Mouse (Mus musculus) limb, embryonic 14.5 days (tissue): ENCODE data around the gene St6galnac1. TPM values are rescaled to one million over a fixed set of nuclear protein-coding genes. Genes with fewer than 3 reads are reported as not detected.
"Not testable (repeated sequence)": the region's sequence is repeated elsewhere in the genome, so short reads cannot be mapped to it uniquely, and the experiment has no call there.

Source experiments
- ATAC-seq: fragments of 200-750 bp; cut with Nextera tagmentation; 2 replicates; pipeline ENCODE4 v1.8.0; 2017; ENCODE audit warnings: low read depth, moderate number of reproducible peaks, moderate TSS enrichment; ENCODE audit not compliant: low FRiP score
- DNase-seq: peaks from one replicate; pipeline ENCODE4 v3.0.0-alpha.2; 2015; ENCODE audit warnings: low spot score
- H3K27ac ChIP-seq: fragments of 300-500 bp; sonication (generic); replicated peaks from 2 replicates; pipeline ENCODE4 v1.5.1; 2014; ENCODE audit warnings: low read depth, mild to moderate bottlenecking, low read length, moderate library complexity, mixed read lengths
- H3K27me3 ChIP-seq: fragments of 300-500 bp; sonication (generic); 2 replicates; pipeline ENCODE4 v1.6.1; 2014; ENCODE audit warnings: low read length, mixed read lengths; ENCODE audit not compliant: control insufficient read depth, insufficient read depth
- H3K36me3 ChIP-seq: fragments of 300-500 bp; sonication (generic); 2 replicates; pipeline ENCODE4 v1.6.1; 2014; ENCODE audit warnings: mild to moderate bottlenecking, low read length, moderate library complexity, mixed read lengths; ENCODE audit not compliant: control insufficient read depth, insufficient read depth
- H3K4me1 ChIP-seq: fragments of 300-500 bp; sonication (generic); 2 replicates; pipeline ENCODE4 v1.6.1; 2014; ENCODE audit warnings: antibody characterized with exemption, low read length, mixed read lengths; ENCODE audit not compliant: control insufficient read depth, insufficient read depth
- H3K4me2 ChIP-seq: fragments of 300-500 bp; sonication (generic); replicated peaks from 2 replicates; pipeline ENCODE4 v1.6.1; 2014; ENCODE audit warnings: low read depth, mild to moderate bottlenecking, low read length, moderate library complexity; ENCODE audit not compliant: severe bottlenecking
- H3K4me3 ChIP-seq: fragments of 300-500 bp; sonication (generic); replicated peaks from 2 replicates; pipeline ENCODE4 v1.5.1; 2014; ENCODE audit warnings: low read length
- H3K9ac ChIP-seq: fragments of 300-500 bp; sonication (generic); 2 replicates; pipeline ENCODE4 v1.6.1; 2014; ENCODE audit warnings: mild to moderate bottlenecking, low read depth, low read length, moderate library complexity; ENCODE audit not compliant: severe bottlenecking
- H3K9me3 ChIP-seq: fragments of 300-500 bp; sonication (generic); 2 replicates; pipeline ENCODE4 v1.6.1; 2016; ENCODE audit warnings: low read length; ENCODE audit not compliant: control insufficient read depth
- POLR2A ChIP-seq: fragments of 200-500 bp; IDR thresholded peaks from 2 replicates; pipeline ENCODE4 v1.8.0; 2012; ENCODE audit warnings: inconsistent platforms, mild to moderate bottlenecking, moderate library complexity, borderline replicate concordance; ENCODE audit not compliant: insufficient read depth, insufficient read length; ENCODE audit errors: extremely low read depth
- WGBS: fragments of 180-500 bp; shearing (Covaris S2); extraction: QIAGEN DNeasy Blood & Tissue Kit; methylation state at CpG from one replicate; pipeline ENCODE4 v1.1.7; 2014; 5-methylcytosine and 5-hydroxymethylcytosine counted together
- polyA plus RNA-seq, 2 experiments: library from polyadenylated mRNA; depleted of rRNA in 1 of 2; stranded (reverse) in 1 of 2; unstranded in 1 of 2; fragments of >200 nt; fragmentation: Nextera tagmentation in 1 of 2; extraction: Ambion mirVana in 1 of 2; gene quantifications; 2 replicates each; pipeline versions ENCODE4 v1.2.1 to v1.2.3; 2012 to 2014

The St6galnac1 gene
- polyA plus RNA-seq, 2 experiments, result not detected

DNA sequence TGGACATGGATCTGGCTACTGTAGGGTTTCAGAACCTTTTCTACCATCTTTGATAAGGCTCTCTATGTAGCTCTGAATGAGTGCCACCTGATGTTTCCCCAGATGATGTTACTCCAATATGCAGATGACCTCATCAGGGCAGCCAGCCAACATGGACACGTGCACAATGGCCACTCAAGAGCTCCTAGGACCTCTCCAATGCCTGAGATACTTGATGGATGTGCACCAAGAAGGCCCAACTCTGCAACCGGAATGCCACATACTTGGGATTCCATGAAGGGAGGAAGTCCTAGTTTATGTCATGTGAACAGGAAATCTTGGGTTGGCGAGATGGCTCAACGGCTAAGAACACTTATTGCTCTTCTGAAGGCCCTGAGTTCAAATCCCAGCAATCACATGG is 20.1 kb downstream of the St6galnac1 start:
- WGBS, result 89% methylated on average over 4 of the region's 4 CpGs
- TF ChIP-seq POLR2A, result no peak

DNA sequence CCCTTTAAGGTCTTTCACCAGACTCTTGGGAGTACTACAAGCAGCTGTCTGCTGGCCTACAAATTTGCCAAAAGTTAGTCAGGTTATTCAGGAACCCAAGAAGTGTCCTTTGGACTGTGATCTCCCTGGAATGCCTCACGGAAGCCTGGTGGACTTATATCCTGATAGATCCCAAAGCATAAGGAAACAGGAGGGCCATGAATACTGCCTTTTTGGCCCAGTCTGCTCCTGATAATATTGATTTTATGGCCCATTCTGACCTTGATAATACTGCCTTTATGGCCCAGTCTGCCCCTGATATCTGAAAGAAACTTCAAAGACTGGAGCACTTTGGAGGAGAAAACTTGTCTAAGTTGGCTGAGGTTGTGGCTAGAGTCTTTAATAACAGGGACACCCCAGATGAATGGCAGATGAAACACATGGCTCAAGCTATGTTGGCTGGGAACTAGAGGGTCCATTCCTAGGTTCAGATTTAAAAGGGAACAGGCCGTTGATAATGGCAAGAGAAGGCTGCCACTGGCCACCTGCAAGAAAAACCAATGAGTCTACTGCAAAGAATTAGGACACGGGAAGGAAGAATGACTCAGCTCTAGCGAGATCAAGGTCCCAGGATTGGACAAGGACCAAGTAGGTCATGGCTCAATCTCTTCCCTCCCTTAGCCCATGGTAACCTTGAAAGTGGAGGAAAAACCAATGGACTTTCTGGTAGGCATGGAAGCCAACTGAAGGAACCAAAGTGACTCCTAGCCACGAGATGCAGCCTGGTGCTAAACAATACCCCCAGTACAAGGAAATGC is 21.4 kb downstream of the St6galnac1 start:
- no peak for DNase-seq
- no peak for TF ChIP-seq POLR2A
- H3K36me3 ChIP-seq, result no peaks in the 10 kb centered on the region
- no peak overlapping the region for H3K4me3 ChIP-seq
- no peak overlapping the region for H3K4me2 ChIP-seq
- H3K9me3 ChIP-seq, result no peaks in the 10 kb centered on the region
- no peak overlapping the region for H3K9ac ChIP-seq
- no peaks in the 10 kb centered on the region for H3K27me3 ChIP-seq
- WGBS, result 88% methylated on average over 5 of the region's 5 CpGs
- H3K4me1 ChIP-seq, result no peaks in the 10 kb centered on the region
- ATAC-seq, result no peak
- H3K27ac ChIP-seq, result no peak overlapping the region

More for the DNA sequence above, 20.1 kb downstream of the St6galnac1 start:
- Histone ChIP-seq H3K27me3 (no peaks in the 10 kb centered on the region), H3K4me1 (no peaks in the 10 kb centered on the region), H3K27ac (no peak overlapping the region), H3K9ac (no peak overlapping the region), H3K4me2 (no peak overlapping the region), H3K36me3 (no peaks in the 10 kb centered on the region), H3K4me3 (no peak overlapping the region), H3K9me3 (no peaks in the 10 kb centered on the region)
- ATAC-seq (no peak), DNase-seq (no peak)

DNA sequence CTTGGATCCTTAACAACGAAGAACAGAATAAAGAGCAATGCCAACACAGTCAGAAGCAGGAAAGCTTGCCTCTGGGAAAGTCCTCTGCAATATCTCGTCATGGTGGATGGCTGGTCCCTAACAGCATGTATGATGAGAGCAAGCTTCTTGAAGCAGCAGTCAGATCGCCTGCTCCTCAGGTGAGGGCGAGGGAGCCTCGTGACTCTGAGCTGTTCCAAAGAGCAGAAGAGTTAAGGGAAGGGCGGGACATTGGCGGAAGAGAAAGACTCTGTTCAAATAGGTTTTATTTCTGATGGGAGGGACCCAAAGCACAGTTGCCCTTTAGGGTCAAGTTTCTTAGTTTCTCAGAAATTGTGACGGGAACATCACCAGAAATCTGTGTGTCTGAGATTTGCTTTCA is 25.6 kb downstream of the St6galnac1 start:
- H3K9ac ChIP-seq, result no peak overlapping the region
- no peaks in the 10 kb centered on the region for H3K4me1 ChIP-seq
- no peak overlapping the region for H3K4me3 ChIP-seq
- H3K27ac ChIP-seq, result no peak overlapping the region
- DNase-seq (no peak), ATAC-seq (no peak)
- no peak overlapping the region for H3K4me2 ChIP-seq
- TF ChIP-seq POLR2A, result no peak
- no peaks in the 10 kb centered on the region for H3K9me3 ChIP-seq
- H3K27me3 ChIP-seq, result no peaks in the 10 kb centered on the region
- no peaks in the 10 kb centered on the region for H3K36me3 ChIP-seq
- WGBS, result 72% methylated on average over 8 of the region's 8 CpGs

DNA sequence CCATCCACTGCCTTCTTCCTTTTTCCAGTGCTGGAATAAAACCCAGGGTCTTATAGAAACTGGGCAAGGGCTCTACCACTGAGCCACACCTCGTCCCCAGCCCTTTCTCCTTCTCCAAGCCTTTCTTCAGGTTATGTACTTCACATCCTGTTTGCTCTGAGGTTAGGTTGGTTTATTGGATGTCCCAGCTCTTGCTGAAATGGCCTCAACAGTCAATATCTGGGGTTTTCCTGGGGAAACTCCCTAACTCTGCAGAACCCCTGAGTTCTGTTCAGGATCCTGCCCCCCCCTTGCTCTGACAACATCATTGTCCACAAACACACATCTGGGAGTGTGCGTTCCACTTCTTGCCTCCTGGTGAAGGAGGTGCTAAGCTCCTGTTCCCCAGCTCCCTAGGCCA is 26.6 kb downstream of the St6galnac1 start:
- H3K9ac ChIP-seq, H3K4me2 ChIP-seq, H3K36me3 ChIP-seq, ATAC-seq, H3K27me3 ChIP-seq, H3K4me3 ChIP-seq, H3K4me1 ChIP-seq, DNase-seq, H3K9me3 ChIP-seq, H3K27ac ChIP-seq: not testable (repeated sequence)
- 82% methylated on average over 2 of the region's 2 CpGs for WGBS

DNA sequence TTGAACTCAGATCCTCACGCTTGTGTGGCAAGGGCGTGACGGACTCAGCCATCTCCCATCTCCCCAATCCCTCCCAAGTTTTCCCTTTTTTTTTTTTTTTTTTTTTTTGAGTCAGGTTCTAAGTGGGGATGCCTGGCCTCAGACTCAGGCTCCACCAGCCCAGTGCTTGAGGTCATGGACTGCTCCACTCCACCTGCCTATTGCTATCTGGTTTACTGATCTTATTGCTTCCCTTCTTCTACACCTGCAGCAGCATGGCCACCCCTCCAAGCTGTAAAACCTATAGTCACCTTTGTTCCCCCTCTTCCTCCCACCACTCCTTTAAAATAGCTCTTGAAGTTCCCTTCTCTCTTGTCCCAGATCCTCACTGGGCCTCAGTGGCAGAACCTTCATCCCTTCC is 28.5 kb downstream of the St6galnac1 start:
- H3K27ac ChIP-seq, H3K4me3 ChIP-seq, H3K4me2 ChIP-seq, H3K4me1 ChIP-seq, H3K36me3 ChIP-seq, H3K9ac ChIP-seq, H3K27me3 ChIP-seq, ATAC-seq, H3K9me3 ChIP-seq, DNase-seq: not testable (repeated sequence)
- WGBS, result 87% methylated on average over 3 of the region's 3 CpGs

DNA sequence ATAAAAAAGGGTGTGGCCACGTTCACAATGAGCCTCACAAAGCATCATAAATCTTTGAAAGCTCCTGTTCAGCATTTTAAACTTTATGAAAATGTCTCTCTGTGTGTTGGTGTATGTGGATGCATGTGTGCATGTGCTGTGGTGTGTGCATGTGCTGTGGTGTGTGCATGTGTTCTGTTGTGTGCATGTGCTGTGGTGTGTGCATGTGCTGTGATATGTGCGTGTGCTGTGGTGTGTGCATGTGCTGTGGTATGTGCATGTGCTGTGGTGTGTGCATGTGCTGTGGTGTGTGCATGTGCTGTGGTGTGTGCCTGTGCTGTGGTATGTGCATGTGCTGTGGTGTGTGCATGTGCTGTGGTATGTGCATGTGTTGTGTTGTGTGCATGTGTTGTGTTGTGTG is 29.9 kb downstream of the St6galnac1 start:
- H3K27me3 ChIP-seq, H3K36me3 ChIP-seq, H3K4me2 ChIP-seq, H3K27ac ChIP-seq, H3K9ac ChIP-seq, DNase-seq, H3K9me3 ChIP-seq, H3K4me1 ChIP-seq, H3K4me3 ChIP-seq, ATAC-seq: not testable (repeated sequence)
- WGBS, result 66% methylated on average over 2 of the region's 2 CpGs
